Mouse (Mus musculus) ES-Bruce4 (cell line): ENCODE results near the gene Ntm.

Experiments used
- CTCF ChIP-seq: IDR thresholded peaks from one replicate; pipeline ENCODE4 v1.8.1; 2011; ENCODE audit warnings: low read depth, low read length
- EP300 ChIP-seq: IDR thresholded peaks from 2 replicates; pipeline ENCODE4 v1.6.1; 2011; ENCODE audit warnings: low read depth, low read length; ENCODE audit not compliant: insufficient read depth
- POLR2A ChIP-seq: IDR thresholded peaks from one replicate; pipeline ENCODE4 v1.8.1; 2011; ENCODE audit warnings: low read length; ENCODE audit not compliant: insufficient read depth

- no peak for TF ChIP-seq POLR2A
- no peak for TF ChIP-seq CTCF
- TF ChIP-seq EP300, result no peak
These were observed 715.1 kb downstream of the Ntm start for GRCm38 (mm10) chr9:29247812-29248211.
